22 mouse cellular contexts compared by ENCODE assay signal in the genomic region with DNA sequence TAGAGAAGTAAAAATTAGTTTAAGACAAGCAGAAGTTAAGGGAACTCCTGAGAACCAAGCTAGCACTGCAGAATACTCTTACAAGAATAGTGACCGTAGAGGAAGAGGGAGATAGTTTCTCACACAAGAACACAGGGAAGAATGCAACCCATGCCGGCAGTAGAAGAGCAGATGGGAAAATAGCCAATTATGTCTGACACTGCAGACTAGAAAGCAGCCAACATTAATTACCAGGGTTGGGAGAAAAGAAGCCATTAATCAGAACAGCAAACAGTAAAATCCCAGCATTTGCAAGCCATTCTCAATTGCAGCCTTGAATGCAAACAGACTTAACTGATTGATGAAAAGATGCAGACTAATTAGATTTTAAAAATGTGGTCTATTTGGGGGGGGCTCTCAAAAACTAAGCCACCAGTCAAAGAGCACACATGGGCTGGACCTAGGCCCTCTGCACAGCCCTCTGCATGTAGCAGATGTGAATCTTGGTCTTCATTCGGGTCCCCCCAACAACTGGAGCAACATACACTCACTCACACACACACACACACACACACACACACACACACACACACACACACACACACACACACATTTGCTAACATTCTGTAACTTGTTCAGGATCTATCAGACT. TPM values are rescaled to one million over a fixed set of nuclear protein-coding genes. Genes with fewer than 3 reads are reported as not detected.
DNase-seq lines count a peak whose midpoint lies in the region; ATAC-seq and TF ChIP-seq lines count a peak whose summit lies in the region.
"Had no signal": no experiment of that assay in that cellular context is flagged by ENCODE, and none has a peak within 500 bp of the region (broad histone marks: within the 10 kb centered on the region; RNA-seq: fewer than 3 reads in every experiment).

No protein-coding gene starts in this region.

- DNase-seq in heart, adult 11 months: peak; percentile 30
- no peak for DNase-seq in heart, postnatal 36 days
- DNase-seq in midbrain, embryonic 14.5 days: peak; percentile 32
- DNase-seq in brain, embryonic 14.5 days (ENCODE audit: low read depth): peak; percentile 88
- peak; percentile 39 for DNase-seq in forebrain, postnatal 0 days
- no peak for DNase-seq in c-Kit-positive CD71-positive TER-119-positive erythroid progenitor cells, embryonic 14.5 days (ENCODE audit: low spot score)

- no peak for TF ChIP-seq POLR2A in brain, embryonic 14.5 days (IDR thresholded peaks at IDR 0.05; ENCODE audit: borderline replicate concordance, extremely low read depth, insufficient read depth, insufficient read length, poor library complexity, severe bottlenecking)

- no peaks in the 10 kb centered on the region for H3K4me1 ChIP-seq in midbrain, embryonic 14.5 days (ENCODE audit: control insufficient read depth, insufficient read depth, low read length)
- H3K4me1 ChIP-seq in midbrain, embryonic 13.5 days (replicated peaks): no peaks in the 10 kb centered on the region
- no peaks in the 10 kb centered on the region for H3K4me1 ChIP-seq in forebrain, postnatal 0 days (ENCODE audit: insufficient read depth)
- H3K4me1 ChIP-seq: embryonic facial prominence, embryonic 13.5 days; hindbrain, embryonic 10.5 days had no signal

- no peaks in the 10 kb centered on the region for H3K36me3 ChIP-seq in midbrain, embryonic 14.5 days (ENCODE audit: control insufficient read depth, insufficient read depth, low read length)
- H3K36me3 ChIP-seq in midbrain, embryonic 13.5 days: no peaks in the 10 kb centered on the region
- H3K36me3 ChIP-seq in forebrain, postnatal 0 days (ENCODE audit: insufficient read depth): no peaks in the 10 kb centered on the region
- H3K36me3 ChIP-seq: embryonic facial prominence, embryonic 13.5 days; G1E; hindbrain, embryonic 10.5 days had no signal

- no peaks in the 10 kb centered on the region for H3K27me3 ChIP-seq in midbrain, embryonic 14.5 days (ENCODE audit: control insufficient read depth, insufficient read depth, low read length)
- H3K27me3 ChIP-seq in midbrain, embryonic 13.5 days: no peaks in the 10 kb centered on the region
- no peaks in the 10 kb centered on the region for H3K27me3 ChIP-seq in forebrain, postnatal 0 days (ENCODE audit: insufficient read depth, low read length)
- H3K27me3 ChIP-seq: embryonic facial prominence, embryonic 13.5 days had no signal

- no peak for ATAC-seq in midbrain, embryonic 14.5 days (ENCODE audit: low FRiP score, low TSS enrichment)
- no peak for ATAC-seq in midbrain, embryonic 13.5 days
- ATAC-seq in forebrain, postnatal 0 days: no peak

- no peak overlapping the region for H3K4me3 ChIP-seq in midbrain, embryonic 14.5 days (replicated peaks; ENCODE audit: low read depth, low read length)
- H3K4me3 ChIP-seq in midbrain, embryonic 13.5 days (replicated peaks): no peak overlapping the region
- no peak overlapping the region for H3K4me3 ChIP-seq in forebrain, postnatal 0 days (ENCODE audit: low read depth, low read length)
- H3K4me3 ChIP-seq: embryonic facial prominence, embryonic 13.5 days; hindbrain, embryonic 10.5 days had no signal

- H3K4me2 ChIP-seq in midbrain, embryonic 14.5 days (ENCODE audit: low read length): no peak overlapping the region
- H3K4me2 ChIP-seq in midbrain, embryonic 13.5 days (replicated peaks): no peak overlapping the region
- no peak overlapping the region for H3K4me2 ChIP-seq in forebrain, postnatal 0 days (ENCODE audit: low read depth)
- H3K4me2 ChIP-seq: embryonic facial prominence, embryonic 13.5 days; lung, embryonic 14.5 days had no signal

- intact Hi-C loops in heart, postnatal 36 days (cut with DNase I): loop anchor here (1.0 to 5.0 kb wide), 3 partner anchors 48 to 351 kb away; no protein-coding TSS in a partner anchor

- H3K9ac ChIP-seq in midbrain, embryonic 14.5 days (replicated peaks; ENCODE audit: low read length): no peak overlapping the region
- H3K9ac ChIP-seq in midbrain, embryonic 13.5 days (replicated peaks): no peak overlapping the region
- no peak overlapping the region for H3K9ac ChIP-seq in forebrain, postnatal 0 days
- H3K9ac ChIP-seq: embryonic facial prominence, embryonic 13.5 days; lung, embryonic 14.5 days had no signal

- H3K9me3 ChIP-seq in midbrain, embryonic 14.5 days (ENCODE audit: control insufficient read depth, low read length): no peaks in the 10 kb centered on the region
- H3K9me3 ChIP-seq in midbrain, embryonic 13.5 days: no peaks in the 10 kb centered on the region
- H3K9me3 ChIP-seq in forebrain, postnatal 0 days (ENCODE audit: low read length): no peaks in the 10 kb centered on the region
- H3K9me3 ChIP-seq: embryonic facial prominence, embryonic 13.5 days; G1E; hindbrain, embryonic 10.5 days had no signal

- TF ChIP-seq CTCF in brain, embryonic 14.5 days (IDR thresholded peaks at IDR 0.05; ENCODE audit: borderline replicate concordance, extremely low read depth, insufficient read depth, insufficient read length): no peak
- TF ChIP-seq CTCF in forebrain, postnatal 0 days (IDR thresholded peaks at IDR 0.05; ENCODE audit: low read depth): no peak

- no peak overlapping the region for H3K27ac ChIP-seq in midbrain, embryonic 14.5 days (replicated peaks; ENCODE audit: low read depth, low read length)
- no peak overlapping the region for H3K27ac ChIP-seq in midbrain, embryonic 13.5 days
- no peak overlapping the region for H3K27ac ChIP-seq in forebrain, postnatal 0 days (ENCODE audit: low read depth, low read length)
- H3K27ac ChIP-seq: embryonic facial prominence, embryonic 13.5 days had no signal

- WGBS in midbrain, embryonic 14.5 days: 69% methylated on average over 3 of the region's 3 CpGs
- 61% methylated on average over 3 of the region's 3 CpGs for WGBS in midbrain, embryonic 13.5 days
- WGBS in forebrain, postnatal 0 days: 11% methylated on average over 3 of the region's 3 CpGs

RNA-seq across cellular contexts. Expression of a gene that starts 6.2 kb away (rescaled TPM):
- total RNA-seq in heart, postnatal 36 days (2021): not detected
- polyA plus RNA-seq in midbrain, embryonic 14.5 days (2014; fragmentation: Nextera tagmentation; extraction: Ambion mirVana): not detected in 2 replicates
- polyA plus RNA-seq in midbrain, embryonic 13.5 days (2015; fragmentation: Nextera tagmentation; extraction: Ambion mirVana): not detected in 2 replicates
- polyA plus RNA-seq in brain, embryonic 14.5 days (2012; rRNA removed): 0.10 TPM in 1 of 2 replicates, not detected in the other
- not detected in 2 replicates for total RNA-seq in forebrain, postnatal 0 days (2014; rRNA removed)
- polyA plus RNA-seq in forebrain, postnatal 0 days (2015; fragmentation: Nextera tagmentation; extraction: Ambion mirVana): 0.13 TPM in 1 of 2 replicates, not detected in the other
- total RNA-seq: adrenal gland, postnatal 14 days; common myeloid progenitor, adult 5-6 weeks; gastrocnemius, postnatal 36 days; layer of hippocampus, adult 8-10 months; left cerebral cortex, postnatal 25 days; megakaryocyte-erythroid progenitor cell, adult 5-6 weeks had no signal
- polyA plus RNA-seq: cerebellum, adult 2 months; embryonic facial prominence, embryonic 13.5 days; G1E; heart, embryonic 16.5 days; hindbrain, embryonic 10.5 days; kidney, adult 2 months; limb, embryonic 14.5 days; lung, embryonic 14.5 days; small intestine, adult 2 months had no signal

RNA-seq across cellular contexts. Expression of a gene that starts 11.2 kb away (rescaled TPM):
- total RNA-seq in heart, postnatal 36 days (2021): not detected
- polyA plus RNA-seq in midbrain, embryonic 14.5 days (2014; fragmentation: Nextera tagmentation; extraction: Ambion mirVana): not detected in 2 replicates
- polyA plus RNA-seq in midbrain, embryonic 13.5 days (2015; fragmentation: Nextera tagmentation; extraction: Ambion mirVana): not detected in 2 replicates
- not detected in 2 replicates for polyA plus RNA-seq in brain, embryonic 14.5 days (2012; rRNA removed)
- total RNA-seq in forebrain, postnatal 0 days (2014; rRNA removed): not detected in 2 replicates
- not detected in 2 replicates for polyA plus RNA-seq in forebrain, postnatal 0 days (2015; fragmentation: Nextera tagmentation; extraction: Ambion mirVana)
- total RNA-seq: adrenal gland, postnatal 14 days; common myeloid progenitor, adult 5-6 weeks; gastrocnemius, postnatal 36 days; layer of hippocampus, adult 8-10 months; left cerebral cortex, postnatal 25 days; megakaryocyte-erythroid progenitor cell, adult 5-6 weeks had no signal
- polyA plus RNA-seq: cerebellum, adult 2 months; embryonic facial prominence, embryonic 13.5 days; G1E; heart, embryonic 16.5 days; hindbrain, embryonic 10.5 days; kidney, adult 2 months; limb, embryonic 14.5 days; lung, embryonic 14.5 days; small intestine, adult 2 months had no signal

RNA-seq across cellular contexts. Expression of a gene that starts 18.4 kb away (rescaled TPM):
- total RNA-seq in heart, postnatal 36 days (2021): under 1 TPM in 1 of 2 experiments, not detected in 1; 0.17 TPM
- polyA plus RNA-seq in midbrain, embryonic 14.5 days (2014; fragmentation: Nextera tagmentation; extraction: Ambion mirVana): not detected in 2 replicates
- not detected in 2 replicates for polyA plus RNA-seq in midbrain, embryonic 13.5 days (2015; fragmentation: Nextera tagmentation; extraction: Ambion mirVana)
- polyA plus RNA-seq in brain, embryonic 14.5 days (2012; rRNA removed): not detected in 2 replicates
- total RNA-seq in forebrain, postnatal 0 days (2014; rRNA removed): not detected in 2 replicates
- 0.10 TPM in 1 of 2 replicates, not detected in the other for polyA plus RNA-seq in forebrain, postnatal 0 days (2015; fragmentation: Nextera tagmentation; extraction: Ambion mirVana)
- total RNA-seq: adrenal gland, postnatal 14 days; common myeloid progenitor, adult 5-6 weeks; gastrocnemius, postnatal 36 days; layer of hippocampus, adult 8-10 months; left cerebral cortex, postnatal 25 days; megakaryocyte-erythroid progenitor cell, adult 5-6 weeks had no signal
- polyA plus RNA-seq: cerebellum, adult 2 months; embryonic facial prominence, embryonic 13.5 days; G1E; hindbrain, embryonic 10.5 days; kidney, adult 2 months; lung, embryonic 14.5 days; small intestine, adult 2 months had no signal

RNA-seq across cellular contexts. Expression of a gene that starts 27.1 kb away (rescaled TPM):
- 10 to 100 TPM in 1 of 2 experiments, 1 to 10 TPM in 1; 7.7 to 15.5 TPM for total RNA-seq in heart, postnatal 36 days (2021)
- not detected in 2 replicates for polyA plus RNA-seq in midbrain, embryonic 14.5 days (2014; fragmentation: Nextera tagmentation; extraction: Ambion mirVana)
- not detected in 2 replicates for polyA plus RNA-seq in midbrain, embryonic 13.5 days (2015; fragmentation: Nextera tagmentation; extraction: Ambion mirVana)
- polyA plus RNA-seq in brain, embryonic 14.5 days (2012; rRNA removed): not detected in 2 replicates
- total RNA-seq in forebrain, postnatal 0 days (2014; rRNA removed): not detected in 2 replicates
- polyA plus RNA-seq in forebrain, postnatal 0 days (2015; fragmentation: Nextera tagmentation; extraction: Ambion mirVana): not detected in 2 replicates
- total RNA-seq: adrenal gland, postnatal 14 days; common myeloid progenitor, adult 5-6 weeks; G1E; gastrocnemius, postnatal 36 days; layer of hippocampus, adult 8-10 months; left cerebral cortex, postnatal 25 days; megakaryocyte-erythroid progenitor cell, adult 5-6 weeks had no signal
- polyA plus RNA-seq: cerebellum, adult 2 months; embryonic facial prominence, embryonic 13.5 days; G1E; heart, embryonic 16.5 days; hindbrain, embryonic 10.5 days; kidney, adult 2 months; limb, embryonic 14.5 days; lung, embryonic 14.5 days had no signal

RNA-seq across cellular contexts. Expression of a gene that starts 33.3 kb away (rescaled TPM):
- not detected for total RNA-seq in heart, postnatal 36 days (2021)
- polyA plus RNA-seq in midbrain, embryonic 14.5 days (2014; fragmentation: Nextera tagmentation; extraction: Ambion mirVana): 0.12 TPM in 1 of 2 replicates, not detected in the other
- 0.07 TPM in 1 of 2 replicates, not detected in the other for polyA plus RNA-seq in midbrain, embryonic 13.5 days (2015; fragmentation: Nextera tagmentation; extraction: Ambion mirVana)
- polyA plus RNA-seq in brain, embryonic 14.5 days (2012; rRNA removed): not detected in 2 replicates
- not detected in 2 replicates for total RNA-seq in forebrain, postnatal 0 days (2014; rRNA removed)
- not detected in 2 replicates for polyA plus RNA-seq in forebrain, postnatal 0 days (2015; fragmentation: Nextera tagmentation; extraction: Ambion mirVana)
- total RNA-seq: common myeloid progenitor, adult 5-6 weeks; gastrocnemius, postnatal 36 days; megakaryocyte-erythroid progenitor cell, adult 5-6 weeks had no signal
- polyA plus RNA-seq: G1E; heart, embryonic 16.5 days; hindbrain, embryonic 10.5 days; kidney, adult 2 months; small intestine, adult 2 months had no signal

Comparison
In these comparisons a context has a peak if more than half of its experiments do, and no peak if none do; other contexts are left out.
1. DNase-seq: peak in heart, adult 11 months (single experiment), midbrain, embryonic 14.5 days (single experiment), brain, embryonic 14.5 days (single experiment) and forebrain, postnatal 0 days (single experiment); none in heart, postnatal 36 days (0 of 2) and c-Kit-positive CD71-positive TER-119-positive erythroid progenitor cells, embryonic 14.5 days (single experiment).